Mouse (Mus musculus) lung, embryonic 14.5 days (tissue): ENCODE measurements around the gene Gprc5d. TPM values are rescaled to one million over a fixed set of nuclear protein-coding genes. Genes with fewer than 3 reads are reported as not detected.
A peak's percentile ranks its signal among the peaks of the same experiment; 100 is the strongest.

Source experiments
- ATAC-seq: fragments of 200-750 bp; cut with Nextera tagmentation; 2 replicates; pipeline ENCODE4 v1.8.0; 2017; ENCODE audit warnings: mild to moderate bottlenecking, moderate TSS enrichment, moderate library complexity; ENCODE audit not compliant: insufficient read depth
- DNase-seq: peaks from one replicate; pipeline ENCODE4 v3.0.0-alpha.2; 2015
- H3K27ac ChIP-seq: fragments of 300-500 bp; sonication (generic); 2 replicates; pipeline ENCODE4 v1.5.1; 2014; ENCODE audit warnings: low read depth, mild to moderate bottlenecking, moderate library complexity
- H3K27me3 ChIP-seq: fragments of 300-500 bp; sonication (generic); 2 replicates; pipeline ENCODE4 v1.6.1; 2014; ENCODE audit warnings: low read length, control low read depth; ENCODE audit not compliant: insufficient read depth
- H3K36me3 ChIP-seq: fragments of 300-500 bp; sonication (generic); 2 replicates; pipeline ENCODE4 v1.6.1; 2014; ENCODE audit warnings: control low read depth; ENCODE audit not compliant: insufficient read depth
- H3K4me1 ChIP-seq: fragments of 300-500 bp; sonication (generic); 2 replicates; pipeline ENCODE4 v1.6.1; 2014; ENCODE audit warnings: antibody characterized with exemption, control low read depth; ENCODE audit not compliant: insufficient read depth
- H3K4me2 ChIP-seq: fragments of 300-500 bp; sonication (generic); 2 replicates; pipeline ENCODE4 v1.6.1; 2014; ENCODE audit warnings: mild to moderate bottlenecking
- H3K4me3 ChIP-seq: fragments of 300-500 bp; sonication (generic); 2 replicates; pipeline ENCODE4 v1.5.1; 2014; ENCODE audit warnings: low read depth, low read length
- H3K9ac ChIP-seq: fragments of 300-500 bp; sonication (generic); 2 replicates; pipeline ENCODE4 v1.6.1; 2014
- H3K9me3 ChIP-seq: fragments of 300-500 bp; sonication (generic); 2 replicates; pipeline ENCODE4 v1.6.1; 2016; ENCODE audit warnings: low read depth, low read length, control low read depth
- CTCF ChIP-seq: IDR thresholded peaks from 2 replicates; pipeline ENCODE4 v1.5.1; 2016; ENCODE audit warnings: antibody characterized with exemption, low read depth
- WGBS: fragments of 180-500 bp; shearing (Covaris S2); extraction: QIAGEN DNeasy Blood & Tissue Kit; methylation state at CpG from one replicate; pipeline ENCODE4 v1.1.7; 2014; 5-methylcytosine and 5-hydroxymethylcytosine counted together
- polyA plus RNA-seq: library from polyadenylated mRNA; unstranded; fragments of >200 nt; fragmentation: Nextera tagmentation; extraction: Ambion mirVana; gene quantifications from 2 replicates; pipeline ENCODE4 v1.2.1, GENCODE M21; 2014

The Gprc5d gene
- polyA plus RNA-seq, 1 experiment from 2014 or later, result not detected

- Histone ChIP-seq H3K9ac (no peak overlapping the region), H3K4me3 (no peak overlapping the region), H3K4me2 (no peak overlapping the region), H3K4me1 (no peaks in the 10 kb centered on the region), H3K27me3 (no peaks in the 10 kb centered on the region), H3K27ac (no peak overlapping the region), H3K9me3 (no peaks in the 10 kb centered on the region), H3K36me3 (no peaks in the 10 kb centered on the region)
- ATAC-seq, result no peak
- TF ChIP-seq CTCF, result no peak
- 66% methylated on average over 4 of the region's 4 CpGs for WGBS
- no peak for DNase-seq
These were observed 43.3 kb upstream of the Gprc5d start for GRCm38 (mm10) chr6:135161356-135161755.

GRCm38 (mm10) chr6:135158509-135158908 lies 40.4 kb upstream of the Gprc5d start:
- ATAC-seq, result no peak
- TF ChIP-seq CTCF, result no peak
- H3K4me2 ChIP-seq, result no peak overlapping the region
- H3K4me1 ChIP-seq, result no peaks in the 10 kb centered on the region
- no peak overlapping the region for H3K4me3 ChIP-seq
- H3K27me3 ChIP-seq, result no peaks in the 10 kb centered on the region
- DNase-seq, result no peak
- no peaks in the 10 kb centered on the region for H3K36me3 ChIP-seq
- 57% methylated on average over 4 of the region's 4 CpGs for WGBS
- no peak overlapping the region for H3K9ac ChIP-seq
- no peak overlapping the region for H3K27ac ChIP-seq
- no peaks in the 10 kb centered on the region for H3K9me3 ChIP-seq

GRCm38 (mm10) chr6:135157496-135157895 lies 39.4 kb upstream of the Gprc5d start:
- H3K9me3 ChIP-seq, result no peaks in the 10 kb centered on the region
- H3K36me3 ChIP-seq, result no peaks in the 10 kb centered on the region
- no peaks in the 10 kb centered on the region for H3K4me1 ChIP-seq
- TF ChIP-seq CTCF, result peak; percentile 35
- 21% methylated on average over 4 of the region's 4 CpGs for WGBS
- no peak overlapping the region for H3K4me2 ChIP-seq
- no peak overlapping the region for H3K4me3 ChIP-seq
- no peak overlapping the region for H3K9ac ChIP-seq
- ATAC-seq (peak; percentile 85), DNase-seq (peak; percentile 61)
- H3K27me3 ChIP-seq, result no peaks in the 10 kb centered on the region
- H3K27ac ChIP-seq, result no peak overlapping the region

- no peaks in the 10 kb centered on the region for H3K9me3 ChIP-seq
- H3K4me3 ChIP-seq, result no peak overlapping the region
- ATAC-seq, result no peak
- no peak for TF ChIP-seq CTCF
- WGBS, result 68% methylated on average over 8 of the region's 8 CpGs
- no peak for DNase-seq
- H3K9ac ChIP-seq, result no peak overlapping the region
- H3K4me2 ChIP-seq, result no peak overlapping the region
- no peaks in the 10 kb centered on the region for H3K27me3 ChIP-seq
- no peaks in the 10 kb centered on the region for H3K36me3 ChIP-seq
- no peak overlapping the region for H3K27ac ChIP-seq
- no peaks in the 10 kb centered on the region for H3K4me1 ChIP-seq
These were observed 38.5 kb upstream of the Gprc5d start for GRCm38 (mm10) chr6:135156597-135156996.

GRCm38 (mm10) chr6:135153719-135154118 lies 35.6 kb upstream of the Gprc5d start:
- Histone ChIP-seq H3K9ac (no peak overlapping the region), H3K4me3 (no peak overlapping the region), H3K27ac (no peak overlapping the region), H3K4me1 (no peaks in the 10 kb centered on the region), H3K27me3 (no peaks in the 10 kb centered on the region), H3K4me2 (no peak overlapping the region), H3K9me3 (no peaks in the 10 kb centered on the region), H3K36me3 (no peaks in the 10 kb centered on the region)
- DNase-seq, result no peak
- no peak for TF ChIP-seq CTCF
- no peak for ATAC-seq
- WGBS, result 77% methylated on average over 5 of the region's 5 CpGs

GRCm38 (mm10) chr6:135150311-135150710 lies 32.2 kb upstream of the Gprc5d start:
- no peaks in the 10 kb centered on the region for H3K36me3 ChIP-seq
- H3K4me3 ChIP-seq, result no peak overlapping the region
- peak; percentile 72 for TF ChIP-seq CTCF
- no peaks in the 10 kb centered on the region for H3K4me1 ChIP-seq
- no peaks in the 10 kb centered on the region for H3K27me3 ChIP-seq
- ATAC-seq (no peak), DNase-seq (peak; percentile 72)
- H3K27ac ChIP-seq, result no peak overlapping the region
- no peaks in the 10 kb centered on the region for H3K9me3 ChIP-seq
- WGBS, result 40% methylated on average over 5 of the region's 5 CpGs
- H3K9ac ChIP-seq, result no peak overlapping the region
- no peak overlapping the region for H3K4me2 ChIP-seq

- Histone ChIP-seq H3K27ac (no peak overlapping the region), H3K4me3 (no peak overlapping the region), H3K36me3 (no peaks in the 10 kb centered on the region), H3K27me3 (no peaks in the 10 kb centered on the region), H3K9me3 (no peaks in the 10 kb centered on the region), H3K4me1 (no peaks in the 10 kb centered on the region), H3K9ac (no peak overlapping the region), H3K4me2 (no peak overlapping the region)
- TF ChIP-seq CTCF, result no peak
- WGBS, result 76% methylated on average over 4 of the region's 4 CpGs
- ATAC-seq (0 out of 2 replicates have a peak, but pooled peaks have one; percentile 32), DNase-seq (no peak)
These were observed 31.6 kb upstream of the Gprc5d start for GRCm38 (mm10) chr6:135149722-135150121.

- no peak for DNase-seq
- WGBS, result 69% methylated on average over 4 of the region's 4 CpGs
These were observed 31.1 kb upstream of the Gprc5d start for GRCm38 (mm10) chr6:135149175-135149574.

More at GRCm38 (mm10) chr6:135149175-135149574, 31.1 kb upstream of the Gprc5d start:
- ATAC-seq, result peak; percentile 22; the same call in 1 of the 2 replicates
- Histone ChIP-seq H3K9me3 (no peaks in the 10 kb centered on the region), H3K4me2 (no peak overlapping the region), H3K27ac (no peak overlapping the region), H3K4me3 (no peak overlapping the region), H3K27me3 (no peaks in the 10 kb centered on the region), H3K9ac (no peak overlapping the region), H3K36me3 (no peaks in the 10 kb centered on the region), H3K4me1 (no peaks in the 10 kb centered on the region)
- TF ChIP-seq CTCF, result no peak
